Mouse (Mus musculus) heart, embryonic 11.5 days (tissue): Measurements from ENCODE around the gene Gm20388. TPM values are rescaled to one million over a fixed set of nuclear protein-coding genes. Genes with fewer than 3 reads are reported as not detected.

Source experiments
- ATAC-seq: fragments of 200-750 bp; cut with Nextera tagmentation; replicated peaks from 2 replicates; pipeline ENCODE4 v1.8.0; 2017; ENCODE audit warnings: moderate library complexity; ENCODE audit not compliant: insufficient number of reproducible peaks, low FRiP score, low TSS enrichment
- H3K27ac ChIP-seq: fragments of 300-500 bp; sonication (generic); 2 replicates; pipeline ENCODE4 v1.5.1; 2014; ENCODE audit warnings: mild to moderate bottlenecking, low read depth, low read length
- H3K27me3 ChIP-seq: fragments of 300-500 bp; sonication (generic); 2 replicates; pipeline ENCODE4 v1.6.1; 2014; ENCODE audit warnings: mild to moderate bottlenecking, low read length, mixed read lengths; ENCODE audit not compliant: control insufficient read depth, insufficient read depth
- H3K36me3 ChIP-seq: fragments of 300-500 bp; sonication (generic); 2 replicates; pipeline ENCODE4 v1.6.1; 2014; ENCODE audit warnings: mild to moderate bottlenecking, low read length, moderate library complexity, mixed read lengths; ENCODE audit not compliant: control insufficient read depth, insufficient read depth
- H3K4me1 ChIP-seq: fragments of 300-500 bp; sonication (generic); 2 replicates; pipeline ENCODE4 v1.6.1; 2014; ENCODE audit warnings: low read length; ENCODE audit not compliant: control insufficient read depth, insufficient read depth
- H3K4me2 ChIP-seq: fragments of 300-500 bp; sonication (generic); 2 replicates; pipeline ENCODE4 v1.6.1; 2014; ENCODE audit warnings: mild to moderate bottlenecking, moderate library complexity
- H3K4me3 ChIP-seq: fragments of 300-500 bp; sonication (generic); 2 replicates; pipeline ENCODE4 v1.5.1; 2014; ENCODE audit warnings: low read depth, low read length
- H3K9ac ChIP-seq: fragments of 300-500 bp; sonication (generic); 2 replicates; pipeline ENCODE4 v1.6.1; 2014; ENCODE audit warnings: mild to moderate bottlenecking, low read depth, low read length, moderate library complexity
- H3K9me3 ChIP-seq: fragments of 300-500 bp; sonication (generic); replicated peaks from 2 replicates; pipeline ENCODE4 v1.6.1; 2016; ENCODE audit warnings: low read length; ENCODE audit not compliant: control insufficient read depth
- WGBS: fragments of 180-500 bp; shearing (Covaris S2); extraction: QIAGEN DNeasy Blood & Tissue Kit; methylation state at CpG from one replicate; pipeline ENCODE4 v1.1.7; 2014; ENCODE audit not compliant: insufficient replicate concordance; 5-methylcytosine and 5-hydroxymethylcytosine counted together
- polyA plus RNA-seq: library from polyadenylated mRNA; unstranded; fragments of >200 nt; fragmentation: Nextera tagmentation; extraction: Ambion mirVana; gene quantifications from 2 replicates; pipeline ENCODE4 v1.2.1, GENCODE M21; 2014

Gm20388 gene
- polyA plus RNA-seq, 1 experiment from 2014 or later, result 6.4 TPM

GRCm38 (mm10) chr8:120407701-120408240 is 497.1 kb downstream of the Gm20388 start:
- H3K4me3 ChIP-seq, result no peak overlapping the region
- H3K9me3 ChIP-seq, result no peaks in the 10 kb centered on the region
- H3K36me3 ChIP-seq, result no peaks in the 10 kb centered on the region
- no peak overlapping the region for H3K27ac ChIP-seq
- 0 out of 2 replicates have a peak, but pooled peaks have one; percentile 40 for ATAC-seq
- peaks cover 33% of the 10 kb centered on the region for H3K4me1 ChIP-seq
- H3K9ac ChIP-seq, result no peak overlapping the region
- H3K27me3 ChIP-seq, result peaks cover 3% of the 10 kb centered on the region; the same call in 1 of the 2 replicates
- WGBS, result 14% methylated on average over 9 of the region's 9 CpGs
- no peak overlapping the region for H3K4me2 ChIP-seq

DNA sequence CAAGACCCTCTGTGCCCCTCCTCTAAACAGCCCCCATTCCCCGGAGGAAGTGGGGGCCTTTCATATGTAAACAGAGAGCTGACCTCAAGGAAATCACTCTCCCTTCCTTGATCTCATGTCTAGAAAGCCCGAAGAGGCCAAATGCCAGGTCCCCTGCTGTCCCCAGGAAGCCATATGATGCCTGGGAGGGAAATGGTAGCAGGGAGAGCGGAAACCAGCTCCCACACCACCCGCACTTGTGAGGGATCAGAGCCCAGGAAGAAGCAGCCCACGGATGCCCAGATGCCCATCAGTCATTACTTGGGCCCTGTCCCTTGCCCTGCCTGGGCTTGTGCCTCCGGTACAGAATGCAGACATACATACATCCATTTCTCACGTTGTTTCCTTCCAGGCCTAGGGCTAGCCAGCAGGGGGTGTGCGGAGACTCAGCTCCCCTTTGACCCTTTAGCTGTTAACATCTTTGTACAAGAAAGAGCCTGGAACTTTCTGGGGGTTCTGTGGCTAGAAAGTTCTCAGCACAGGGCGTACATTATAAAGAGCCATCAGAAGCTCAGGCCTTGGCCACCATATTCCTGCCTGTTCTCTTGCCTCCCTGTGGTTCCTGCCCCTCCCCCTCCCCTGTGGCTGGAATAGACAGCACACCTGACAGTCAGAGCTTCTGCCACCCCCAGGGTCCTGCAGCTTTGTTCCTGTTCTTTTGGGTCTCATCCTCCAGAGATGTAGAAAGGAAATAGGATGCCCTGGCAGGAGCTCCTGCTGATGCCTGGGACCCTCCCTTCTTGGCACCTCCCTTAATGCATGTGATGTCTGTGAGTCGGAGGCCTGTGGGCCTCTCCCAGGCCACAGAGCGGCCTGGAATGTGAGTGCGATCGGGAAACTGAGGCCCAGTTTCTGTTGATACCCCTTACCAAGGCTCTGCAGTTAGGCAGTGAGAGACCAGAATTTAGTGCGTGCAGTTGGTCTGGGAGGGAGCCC is 497.9 kb downstream of the Gm20388 start:
- Histone ChIP-seq H3K4me3 (no peak overlapping the region), H3K4me1 (peaks cover 33% of the 10 kb centered on the region), H3K9me3 (no peaks in the 10 kb centered on the region), H3K27me3 (peaks cover 6% of the 10 kb centered on the region; the same call in 1 of the 2 replicates), H3K27ac (no peak overlapping the region), H3K4me2 (no peak overlapping the region), H3K9ac (no peak overlapping the region), H3K36me3 (no peaks in the 10 kb centered on the region)
- no peak for ATAC-seq
- WGBS, result 39% methylated on average over 14 of the region's 14 CpGs

GRCm38 (mm10) chr8:120409371-120410013 is 498.9 kb downstream of the Gm20388 start:
- H3K4me2 ChIP-seq, result no peak overlapping the region
- H3K9me3 ChIP-seq, result no peaks in the 10 kb centered on the region
- no peak for ATAC-seq
- peaks cover 28% of the 10 kb centered on the region for H3K4me1 ChIP-seq
- H3K9ac ChIP-seq, result no peak overlapping the region
- no peak overlapping the region for H3K27ac ChIP-seq
- H3K27me3 ChIP-seq, result peaks cover 6% of the 10 kb centered on the region; the same call in 1 of the 2 replicates
- H3K36me3 ChIP-seq, result no peaks in the 10 kb centered on the region
- H3K4me3 ChIP-seq, result no peak overlapping the region
- 41% methylated on average over 11 of the region's 11 CpGs for WGBS

DNA sequence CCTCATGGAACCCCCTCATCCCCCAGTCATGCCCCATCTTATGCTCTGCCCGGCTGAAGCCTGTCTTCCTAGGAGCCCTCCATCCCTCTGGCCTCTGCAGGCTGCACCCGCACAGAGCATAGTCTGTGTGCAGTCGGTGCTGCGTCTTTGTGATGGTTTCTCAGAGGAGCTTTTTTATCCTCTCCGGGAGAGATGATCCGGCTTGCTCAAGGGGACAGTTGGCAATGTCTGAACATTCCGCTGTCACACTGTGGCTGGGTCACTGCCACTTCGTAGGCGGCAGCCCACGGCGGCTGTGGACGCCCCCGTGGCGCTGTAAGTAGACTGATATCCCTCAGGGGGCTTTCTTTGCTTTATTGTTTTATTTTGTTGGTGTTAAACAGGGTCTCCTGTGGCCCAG is 500.4 kb downstream of the Gm20388 start:
- no peaks in the 10 kb centered on the region for H3K9me3 ChIP-seq

GRCm38 (mm10) chr8:120411862-120412261 is 501.2 kb downstream of the Gm20388 start:
- Histone ChIP-seq H3K9ac (no peak overlapping the region), H3K4me3 (no peak overlapping the region)
- 43% methylated on average over 8 of the region's 8 CpGs for whole genome bisulfite sequencing

More for the DNA sequence above, 500.4 kb downstream of the Gm20388 start:
- Histone ChIP-seq H3K4me3 (no peak overlapping the region), H3K27ac (no peak overlapping the region), H3K27me3 (peaks cover 8% of the 10 kb centered on the region), H3K9ac (no peak overlapping the region), H3K4me1 (peaks cover 32% of the 10 kb centered on the region), H3K36me3 (no peaks in the 10 kb centered on the region), H3K4me2 (no peak overlapping the region)
- no peak for ATAC-seq
- WGBS, result 81% methylated on average over 14 of the region's 14 CpGs

GRCm38 (mm10) chr8:120412357-120412756 is 501.7 kb downstream of the Gm20388 start:
- no peak overlapping the region for H3K27ac ChIP-seq
- H3K36me3 ChIP-seq, result no peaks in the 10 kb centered on the region
- H3K4me2 ChIP-seq, result no peak overlapping the region
- H3K4me1 ChIP-seq, result peaks cover 45% of the 10 kb centered on the region
- no peaks in the 10 kb centered on the region for H3K9me3 ChIP-seq
- H3K27me3 ChIP-seq, result peaks cover 8% of the 10 kb centered on the region
- H3K4me3 ChIP-seq, result no peak overlapping the region
- WGBS, result 81% methylated on average over 4 of the region's 4 CpGs
- ATAC-seq, result no peak
- H3K9ac ChIP-seq, result no peak overlapping the region

More at GRCm38 (mm10) chr8:120411862-120412261, 501.2 kb downstream of the Gm20388 start:
- ATAC-seq, result no peak
- Histone ChIP-seq H3K27me3 (peaks cover 8% of the 10 kb centered on the region), H3K27ac (no peak overlapping the region), H3K4me2 (no peak overlapping the region), H3K36me3 (no peaks in the 10 kb centered on the region), H3K9me3 (no peaks in the 10 kb centered on the region), H3K4me1 (peaks cover 40% of the 10 kb centered on the region)

- 75% methylated on average over 29 of the region's 29 CpGs for WGBS
- Histone ChIP-seq H3K36me3 (no peaks in the 10 kb centered on the region), H3K27ac (no peak overlapping the region), H3K9ac (no peak overlapping the region), H3K4me2 (no peak overlapping the region), H3K4me3 (no peak overlapping the region), H3K9me3 (no peaks in the 10 kb centered on the region), H3K27me3 (peaks cover 8% of the 10 kb centered on the region), H3K4me1 (peaks cover 44% of the 10 kb centered on the region)
- no peak for ATAC-seq
These were observed 502.4 kb downstream of the Gm20388 start for GRCm38 (mm10) chr8:120412911-120413625.

GRCm38 (mm10) chr8:120413626-120413988 is 503.0 kb downstream of the Gm20388 start:
- H3K4me3 ChIP-seq, result no peak overlapping the region
- ATAC-seq, result no peak
- no peak overlapping the region for H3K9ac ChIP-seq
- no peaks in the 10 kb centered on the region for H3K9me3 ChIP-seq
- H3K4me1 ChIP-seq, result peaks cover 42% of the 10 kb centered on the region
- H3K27ac ChIP-seq, result no peak overlapping the region
- peaks cover 8% of the 10 kb centered on the region for H3K27me3 ChIP-seq
- H3K36me3 ChIP-seq, result no peaks in the 10 kb centered on the region
- no peak overlapping the region for H3K4me2 ChIP-seq
- WGBS, result 69% methylated on average over 6 of the region's 6 CpGs
